Mouse (Mus musculus) CH12.LX (cell line): ENCODE data around the gene Exosc9.

Source experiments
- CTCF ChIP-seq, 2 experiments: IDR thresholded peaks in 1 of 2; conservative IDR thresholded peaks in 1 of 2; 2 replicates each; pipeline ENCODE4 v1.5.1; 2011 to 2012; ENCODE audit warnings: low read depth in 2 of 2, low read length in 2 of 2, improper control_type of control experiment in 1 of 2, inconsistent platforms in 1 of 2, mild to moderate bottlenecking in 1 of 2, moderate library complexity in 1 of 2
- E2F4 ChIP-seq: IDR thresholded peaks from 2 replicates; pipeline ENCODE4 v1.6.1; 2011; ENCODE audit warnings: low read depth, low read length, improper control_type of control experiment; ENCODE audit not compliant: insufficient replicate concordance
- ELF1 ChIP-seq: IDR thresholded peaks from 2 replicates; pipeline ENCODE4 v1.6.1; 2014; ENCODE audit warnings: low read depth, mild to moderate bottlenecking, inconsistent platforms, low read length, improper control_type of control experiment
- ETS1 ChIP-seq: conservative IDR thresholded peaks from 2 replicates; pipeline ENCODE4 v1.6.1; 2012; ENCODE audit warnings: low read depth, mild to moderate bottlenecking, inconsistent platforms, low read length, improper control_type of control experiment, moderate library complexity
- GABPA ChIP-seq: IDR thresholded peaks from 2 replicates; pipeline ENCODE4 v1.6.1; 2012; ENCODE audit warnings: low read depth, low read length, improper control_type of control experiment, inconsistent platforms; ENCODE audit not compliant: insufficient replicate concordance
- JUND ChIP-seq: conservative IDR thresholded peaks from 2 replicates; pipeline ENCODE4 v1.6.1; 2011; ENCODE audit warnings: low read depth, low read length, improper control_type of control experiment
- KAT2A ChIP-seq: IDR thresholded peaks from 2 replicates; pipeline ENCODE4 v1.6.1; 2012; ENCODE audit warnings: low read length, improper control_type of control experiment, inconsistent platforms; ENCODE audit not compliant: insufficient replicate concordance
- MAZ ChIP-seq: IDR thresholded peaks from 2 replicates; pipeline ENCODE4 v1.6.1; 2012; ENCODE audit warnings: low read depth, mild to moderate bottlenecking, inconsistent platforms, low read length, improper control_type of control experiment, moderate library complexity
- POLR2A ChIP-seq: IDR thresholded peaks from 2 replicates; pipeline ENCODE4 v1.6.1; 2011; ENCODE audit warnings: low read depth, mild to moderate bottlenecking, improper control_type of control experiment, low read length
- POLR2AphosphoS2 ChIP-seq: IDR thresholded peaks from 2 replicates; pipeline ENCODE4 v1.6.1; 2011; ENCODE audit warnings: low read depth, low read length, improper control_type of control experiment
- SMC3 ChIP-seq: IDR thresholded peaks from 2 replicates; pipeline ENCODE4 v1.6.1; 2011; ENCODE audit warnings: low read depth, low read length, improper control_type of control experiment
- ZC3H11A ChIP-seq: IDR thresholded peaks from 2 replicates; pipeline ENCODE4 v1.6.1; 2012; ENCODE audit warnings: low read depth, mild to moderate bottlenecking, inconsistent platforms, low read length, improper control_type of control experiment
- ZKSCAN1 ChIP-seq: IDR thresholded peaks from 2 replicates; pipeline ENCODE4 v1.6.1; 2012; ENCODE audit warnings: low read depth, inconsistent platforms, low read length, improper control_type of control experiment, borderline replicate concordance

GRCm38 (mm10) chr3:36530781-36531180, 21.6 kb upstream of the Exosc9 start:
- TF ChIP-seq E2F4 (no peak), ELF1 (no peak), JUND (no peak), SMC3 (no peak), POLR2A (no peak), MAZ (no peak), POLR2AphosphoS2 (no peak), GABPA (no peak), ZKSCAN1 (no peak), ETS1 (no peak), CTCF (conservative IDR thresholded peaks at IDR 0.05 in 1 of 2, IDR thresholded peaks at IDR 0.05 in 1 of 2; ENCODE audit: low read depth in 2 of 2, low read length in 2 of 2) (no peak), ZC3H11A (no peak), KAT2A (no peak)
